Mouse (Mus musculus) 416B (cell line): ENCODE results near the gene Ece1.
"Not testable (repeated sequence)": the region's sequence is repeated elsewhere in the genome, so short reads cannot be mapped to it uniquely, and the experiment has no call there.

Experiments used
- DNase-seq: peaks from one replicate; pipeline ENCODE4 v3.0.0; 2011; ENCODE audit warnings: low read depth

The Ece1 gene

GRCm38 (mm10) chr4:137941871-137942781 lies 80.1 kb downstream of the Ece1 start:
- no peak for DNase-seq

- no peak for DNase-seq
These were observed 80.9 kb downstream of the Ece1 start for GRCm38 (mm10) chr4:137942782-137943486.

- DNase-seq = no peak
These were observed 81.5 kb downstream of the Ece1 start for GRCm38 (mm10) chr4:137943540-137943939.

GRCm38 (mm10) chr4:137945376-137945775 lies 83.3 kb downstream of the Ece1 start:
- DNase-seq = peak; percentile 47

- DNase-seq = no peak
These were observed 84.4 kb downstream of the Ece1 start for GRCm38 (mm10) chr4:137946419-137946818.

GRCm38 (mm10) chr4:137952840-137953239 lies 90.8 kb downstream of the Ece1 start:
- peak; percentile 77 for DNase-seq

GRCm38 (mm10) chr4:137954184-137954583 lies 92.1 kb downstream of the Ece1 start:
- DNase-seq = no peak

- DNase-seq = peak; percentile 86
These were observed 92.9 kb downstream of the Ece1 start for GRCm38 (mm10) chr4:137954926-137955396.

- no peak for DNase-seq
These were observed 94.2 kb downstream of the Ece1 start for GRCm38 (mm10) chr4:137956260-137956659.

GRCm38 (mm10) chr4:137959889-137960665 lies 98.0 kb downstream of the Ece1 start:
- peak; percentile 27 for DNase-seq

GRCm38 (mm10) chr4:137960757-137961156 lies 98.7 kb downstream of the Ece1 start:
- DNase-seq = no peak

GRCm38 (mm10) chr4:137962643-137963350 lies 100.8 kb downstream of the Ece1 start:
- no peak for DNase-seq

GRCm38 (mm10) chr4:137963431-137963830 lies 101.4 kb downstream of the Ece1 start:
- no peak for DNase-seq

GRCm38 (mm10) chr4:137963881-137964584 lies 102.0 kb downstream of the Ece1 start:
- peak; percentile 72 for DNase-seq

GRCm38 (mm10) chr4:137964585-137964930 lies 102.5 kb downstream of the Ece1 start:
- no peak for DNase-seq

GRCm38 (mm10) chr4:137968203-137968602 lies 106.2 kb downstream of the Ece1 start:
- DNase-seq = peak; percentile 85

- DNase-seq = not testable (repeated sequence)
These were observed 108.7 kb downstream of the Ece1 start for GRCm38 (mm10) chr4:137970623-137971199.

GRCm38 (mm10) chr4:137974856-137975432 lies 112.9 kb downstream of the Ece1 start:
- not testable (repeated sequence) for DNase-seq

- DNase-seq = not testable (repeated sequence)
These were observed 117.1 kb downstream of the Ece1 start for GRCm38 (mm10) chr4:137979066-137979644.

- peak; percentile 26 for DNase-seq
These were observed 120.8 kb downstream of the Ece1 start for GRCm38 (mm10) chr4:137982869-137983268.
